Mouse (Mus musculus) myocyte (in vitro differentiated cells): ENCODE data around the gene Tenm2. TPM values are rescaled to one million over a fixed set of nuclear protein-coding genes. Genes with fewer than 3 reads are reported as not detected.

ENCODE experiments used
- H3K27me3 ChIP-seq: one replicate; pipeline ENCODE4 v1.6.1; 2011; ENCODE audit not compliant: control insufficient read depth, insufficient read depth, insufficient read length
- H3K36me3 ChIP-seq: one replicate; pipeline ENCODE4 v1.6.1; 2011; ENCODE audit not compliant: control insufficient read depth, insufficient read depth
- H3K4me2 ChIP-seq: one replicate; pipeline ENCODE4 v1.6.1; 2011; ENCODE audit warnings: low read depth, control low read depth
- H3K4me3 ChIP-seq: one replicate; pipeline ENCODE4 v1.5.1; 2011; ENCODE audit warnings: mild to moderate bottlenecking, control low read depth, moderate library complexity
- H3K79me2 ChIP-seq: one replicate; pipeline ENCODE4 v1.6.1; 2011; ENCODE audit not compliant: control insufficient read depth, insufficient read depth
- H3ac ChIP-seq: one replicate; pipeline ENCODE4 v1.6.1; 2011; ENCODE audit not compliant: control insufficient read depth, insufficient read length
- CEBPB ChIP-seq: IDR thresholded peaks from 2 replicates; pipeline ENCODE4 v1.6.1; 2011; ENCODE audit warnings: mild to moderate bottlenecking, moderate library complexity; ENCODE audit not compliant: poor library complexity, insufficient read depth, severe bottlenecking
- E2F4 ChIP-seq: IDR thresholded peaks from one replicate; pipeline ENCODE4 v1.6.1; 2011; ENCODE audit warnings: mild to moderate bottlenecking, control low read depth, moderate library complexity; ENCODE audit not compliant: insufficient read depth
- MAX ChIP-seq: IDR thresholded peaks from one replicate; pipeline ENCODE4 v1.6.1; 2011; ENCODE audit warnings: low read depth, mild to moderate bottlenecking, control low read depth
- MYOD1 ChIP-seq, 3 experiments: IDR thresholded peaks; one replicate each; pipeline ENCODE4 v1.6.1; 2011; ENCODE audit warnings: control low read depth in 2 of 3, low read depth in 2 of 3, mild to moderate bottlenecking in 2 of 3, moderate library complexity in 1 of 3; ENCODE audit not compliant: insufficient read length in 2 of 3, control insufficient read depth in 1 of 3
- MYOG ChIP-seq, 3 experiments: IDR thresholded peaks; one replicate each; pipeline ENCODE4 v1.6.1; 2011; ENCODE audit warnings: control low read depth in 2 of 3, low read depth in 2 of 3, mild to moderate bottlenecking in 2 of 3; ENCODE audit not compliant: insufficient read length in 2 of 3, control insufficient read depth in 1 of 3, insufficient read depth in 1 of 3
- POLR2A ChIP-seq: IDR thresholded peaks from one replicate; pipeline ENCODE4 v1.6.1; 2011; ENCODE audit warnings: low read depth, mild to moderate bottlenecking, control low read depth, moderate library complexity; ENCODE audit not compliant: insufficient read length
- POLR2AphosphoS2 ChIP-seq: IDR thresholded peaks from one replicate; pipeline ENCODE4 v1.6.1; 2011; ENCODE audit warnings: low read depth, control low read depth; ENCODE audit not compliant: insufficient read length
- REST ChIP-seq: IDR thresholded peaks from one replicate; pipeline ENCODE4 v1.6.1; 2011; ENCODE audit warnings: mild to moderate bottlenecking, control low read depth, moderate library complexity; ENCODE audit not compliant: insufficient read depth, insufficient read length
- SRF ChIP-seq: IDR thresholded peaks from one replicate; pipeline ENCODE4 v1.6.1; 2011; ENCODE audit warnings: low read depth; ENCODE audit not compliant: control insufficient read depth, insufficient read length
- TCF12 ChIP-seq: IDR thresholded peaks from one replicate; pipeline ENCODE4 v1.6.1; 2011; ENCODE audit warnings: mild to moderate bottlenecking, control low read depth; ENCODE audit not compliant: poor library complexity, insufficient read depth, severe bottlenecking
- TCF3 ChIP-seq: IDR thresholded peaks from one replicate; pipeline ENCODE4 v1.6.1; 2011; ENCODE audit warnings: low read depth, control low read depth; ENCODE audit not compliant: insufficient read length
- USF1 ChIP-seq: IDR thresholded peaks from one replicate; pipeline ENCODE4 v1.6.1; 2011; ENCODE audit warnings: low read depth, mild to moderate bottlenecking, control low read depth, moderate library complexity
- polyA plus RNA-seq: library from polyadenylated mRNA; unstranded; fragments of >200 nt; fragmentation: generic; extraction: Trizol; gene quantifications from one replicate; pipeline ENCODE4 v1.2.1, GENCODE M21; 2012; ENCODE audit warnings: missing spikeins

The Tenm2 gene
- polyA plus RNA-seq, 1 experiment: 0.28 TPM

- no peak overlapping the region for H3ac ChIP-seq
- TF ChIP-seq USF1 (no peak), POLR2A (no peak)
- H3K79me2 ChIP-seq: no peaks in the 10 kb centered on the region
- H3K36me3 ChIP-seq: no peaks in the 10 kb centered on the region
- no peak overlapping the region for H3K4me3 ChIP-seq
- H3K4me2 ChIP-seq: no peak overlapping the region
- H3K27me3 ChIP-seq: no peaks in the 10 kb centered on the region
Measured at GRCm38 (mm10) chr11:36909036-36909435, 326.7 kb downstream of the Tenm2 start.

GRCm38 (mm10) chr11:36902302-36902701 is 333.5 kb downstream of the Tenm2 start:
- Histone ChIP-seq H3K27me3 (no peaks in the 10 kb centered on the region), H3K4me3 (no peak overlapping the region), H3K4me2 (no peak overlapping the region), H3ac (no peak overlapping the region), H3K79me2 (no peaks in the 10 kb centered on the region), H3K36me3 (no peaks in the 10 kb centered on the region)
- TF ChIP-seq TCF12: no peak
- TF ChIP-seq SRF: no peak
- no peak for TF ChIP-seq MAX
- no peak for TF ChIP-seq E2F4
- no peak for TF ChIP-seq REST
- TF ChIP-seq POLR2A: no peak
- TF ChIP-seq MYOG (IDR thresholded peaks at IDR 0.05; ENCODE audit: control insufficient read depth in 1 of 3, insufficient read depth in 1 of 3, insufficient read length in 2 of 3, low read depth in 2 of 3): no peak
- TF ChIP-seq USF1: no peak
- TF ChIP-seq POLR2AphosphoS2: no peak
- no peak for TF ChIP-seq TCF3
- no peak for TF ChIP-seq MYOD1 (IDR thresholded peaks at IDR 0.05; ENCODE audit: control insufficient read depth in 1 of 3, insufficient read length in 2 of 3, low read depth in 2 of 3)
- TF ChIP-seq CEBPB: no peak

- Histone ChIP-seq H3K79me2 (no peaks in the 10 kb centered on the region), H3K27me3 (no peaks in the 10 kb centered on the region), H3K4me2 (no peak overlapping the region), H3K36me3 (no peaks in the 10 kb centered on the region), H3ac (no peak overlapping the region), H3K4me3 (no peak overlapping the region)
- TF ChIP-seq TCF3 (no peak), REST (no peak), SRF (no peak), MYOG (IDR thresholded peaks at IDR 0.05; ENCODE audit: control insufficient read depth in 1 of 3, insufficient read depth in 1 of 3, insufficient read length in 2 of 3, low read depth in 2 of 3) (no peak), USF1 (no peak), TCF12 (no peak), E2F4 (no peak), POLR2AphosphoS2 (no peak), POLR2A (no peak), CEBPB (no peak), MYOD1 (IDR thresholded peaks at IDR 0.05; ENCODE audit: control insufficient read depth in 1 of 3, insufficient read length in 2 of 3, low read depth in 2 of 3) (no peak), MAX (no peak)
Measured at GRCm38 (mm10) chr11:36893061-36893460, 342.7 kb downstream of the Tenm2 start.

GRCm38 (mm10) chr11:36891106-36891505 is 344.7 kb downstream of the Tenm2 start:
- Histone ChIP-seq H3K27me3 (no peaks in the 10 kb centered on the region), H3K79me2 (no peaks in the 10 kb centered on the region), H3K36me3 (no peaks in the 10 kb centered on the region), H3ac (no peak overlapping the region), H3K4me3 (no peak overlapping the region), H3K4me2 (no peak overlapping the region)
- no peak for TF ChIP-seq MAX
- no peak for TF ChIP-seq E2F4
- TF ChIP-seq POLR2A: no peak
- no peak for TF ChIP-seq SRF
- no peak for TF ChIP-seq USF1
- TF ChIP-seq TCF3: no peak
- no peak for TF ChIP-seq POLR2AphosphoS2
- no peak for TF ChIP-seq REST
- no peak for TF ChIP-seq TCF12
- no peak for TF ChIP-seq MYOG (IDR thresholded peaks at IDR 0.05; ENCODE audit: control insufficient read depth in 1 of 3, insufficient read depth in 1 of 3, insufficient read length in 2 of 3, low read depth in 2 of 3)
- TF ChIP-seq CEBPB: no peak
- TF ChIP-seq MYOD1 (IDR thresholded peaks at IDR 0.05; ENCODE audit: control insufficient read depth in 1 of 3, insufficient read length in 2 of 3, low read depth in 2 of 3): no peak

- TF ChIP-seq POLR2A (no peak), POLR2AphosphoS2 (no peak), USF1 (no peak), TCF3 (no peak), MAX (no peak), TCF12 (no peak), REST (no peak), E2F4 (no peak), MYOD1 (IDR thresholded peaks at IDR 0.05; ENCODE audit: control insufficient read depth in 1 of 3, insufficient read length in 2 of 3, low read depth in 2 of 3) (no peak), MYOG (IDR thresholded peaks at IDR 0.05; ENCODE audit: control insufficient read depth in 1 of 3, insufficient read depth in 1 of 3, insufficient read length in 2 of 3, low read depth in 2 of 3) (no peak), SRF (no peak), CEBPB (no peak)
- no peak overlapping the region for H3K4me3 ChIP-seq
- no peaks in the 10 kb centered on the region for H3K79me2 ChIP-seq
- no peaks in the 10 kb centered on the region for H3K27me3 ChIP-seq
- H3ac ChIP-seq: no peak overlapping the region
- H3K4me2 ChIP-seq: no peak overlapping the region
- no peaks in the 10 kb centered on the region for H3K36me3 ChIP-seq
Measured at GRCm38 (mm10) chr11:36887490-36887889, 348.3 kb downstream of the Tenm2 start.
